Mouse (Mus musculus) thymus, postnatal 10 days (tissue): Measurements from ENCODE around the gene Mettl1.

Source experiments
- DNase-seq, 2 experiments: peaks; one replicate each; pipeline ENCODE4 v3.0.0; 2021; ENCODE audit warnings: low spot score in 2 of 2

The Mettl1 gene

DNA sequence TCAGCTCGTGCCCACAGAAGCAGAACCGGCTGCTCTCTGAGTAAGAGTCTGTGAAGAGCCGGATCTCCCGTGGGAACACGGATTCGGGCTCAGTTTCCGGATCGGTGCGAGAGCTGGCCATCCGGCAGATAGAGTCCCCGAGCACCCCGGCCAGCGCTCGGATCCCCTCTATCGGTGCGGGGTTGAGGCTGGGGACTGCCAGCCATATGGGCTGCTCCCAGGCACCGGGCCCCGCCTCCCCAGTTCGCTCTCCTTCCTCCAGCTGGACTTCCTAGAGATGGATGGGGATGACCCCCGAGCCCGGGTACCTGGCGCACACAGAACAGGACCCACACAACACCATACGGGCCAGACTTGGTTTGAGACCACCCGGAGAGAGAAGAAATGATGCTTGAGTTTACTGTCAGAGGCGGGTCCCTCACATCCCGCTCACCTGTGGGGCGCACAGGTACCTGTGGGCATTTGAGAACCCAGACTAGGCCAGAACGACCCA, at the start of gene Mettl1, which contains the start of gene Eef1akmt3:
Mettl1 (plus strand) TSS at position 141 of the 493 bp plus-strand sequence.
Eef1akmt3 (minus strand) TSS at position 240 of the 493 bp plus-strand sequence.
- no peak for DNase-seq

DNA sequence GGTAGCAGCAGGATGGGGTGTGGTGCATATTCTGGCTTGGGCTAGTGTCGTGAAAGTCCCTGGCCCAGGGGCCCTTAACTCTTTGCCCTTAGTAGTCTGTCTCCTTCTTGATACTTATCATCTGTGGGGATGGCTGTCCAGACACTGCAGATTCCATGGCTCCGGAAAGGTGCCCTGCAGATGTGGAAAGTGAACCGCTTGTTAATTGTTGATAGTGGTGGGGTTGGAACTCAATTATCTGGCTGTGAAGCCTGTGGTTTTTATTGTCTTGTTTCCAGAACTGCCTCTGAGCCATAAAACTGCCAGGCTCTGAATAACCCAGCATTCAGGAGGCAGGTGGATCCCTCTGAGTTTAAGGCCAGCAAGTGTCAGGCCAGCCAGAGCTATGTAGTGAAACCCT, 49.5 kb upstream of the Mettl1 start:
- DNase-seq = no peak

DNA sequence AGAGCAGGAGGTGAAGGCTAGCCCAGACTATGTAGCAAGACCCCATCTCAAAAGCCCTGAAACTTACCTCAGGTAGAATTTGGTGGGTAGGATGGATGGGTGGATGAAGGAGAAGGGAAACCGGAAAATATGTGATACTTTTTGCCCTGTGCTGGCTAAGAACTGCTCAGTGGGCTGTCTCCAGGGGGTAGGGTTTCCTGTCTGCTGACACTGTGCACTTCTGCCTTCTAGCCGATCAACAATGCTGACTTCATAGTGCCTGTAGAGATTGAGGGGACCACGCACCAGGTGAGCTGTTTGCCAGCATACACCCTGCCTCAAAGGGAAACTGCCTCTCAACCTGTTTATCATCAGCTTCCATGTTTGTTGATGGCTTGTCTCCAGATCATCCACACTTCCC, 47.6 kb upstream of the Mettl1 start:
- DNase-seq = no peak

DNA sequence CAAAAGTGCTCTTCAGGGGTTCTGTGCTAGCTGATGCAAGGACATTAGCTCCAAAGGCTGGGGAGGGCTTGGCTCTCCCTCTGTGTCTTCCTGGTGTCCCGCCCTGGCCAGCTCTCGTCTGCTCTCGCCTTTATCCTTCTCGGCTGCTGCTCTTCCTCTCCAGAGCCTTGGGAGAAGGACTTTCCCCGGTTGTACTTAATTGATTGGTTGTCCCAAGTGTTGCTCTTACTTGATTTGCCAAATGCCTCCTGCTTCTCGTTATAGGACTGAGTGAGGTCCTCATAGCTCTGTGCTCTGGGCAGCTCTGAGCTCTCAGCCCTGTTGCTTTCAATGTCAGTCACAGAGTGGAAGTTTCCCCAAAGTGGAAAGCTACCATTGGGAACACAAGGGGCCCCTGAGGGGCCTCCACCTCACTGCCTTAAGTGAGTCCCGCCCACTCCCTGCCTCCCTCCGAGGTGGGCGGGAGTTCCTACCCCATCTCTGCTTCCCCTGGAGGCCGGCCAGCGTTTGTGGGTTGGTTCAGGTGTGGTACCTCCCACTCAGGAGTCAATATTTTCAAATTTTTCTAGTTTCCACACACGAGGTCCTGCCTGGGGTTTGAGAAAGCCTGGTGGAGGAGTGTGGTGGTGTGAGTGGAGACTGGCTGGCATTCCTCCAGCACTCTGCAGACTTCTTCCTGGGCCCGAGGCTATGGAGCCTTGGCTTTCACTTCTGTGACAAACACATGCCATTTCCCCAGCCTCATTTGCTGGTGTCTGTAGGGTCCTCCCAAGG, 43.7 kb upstream of the Mettl1 start:
- DNase-seq = no peak

DNA sequence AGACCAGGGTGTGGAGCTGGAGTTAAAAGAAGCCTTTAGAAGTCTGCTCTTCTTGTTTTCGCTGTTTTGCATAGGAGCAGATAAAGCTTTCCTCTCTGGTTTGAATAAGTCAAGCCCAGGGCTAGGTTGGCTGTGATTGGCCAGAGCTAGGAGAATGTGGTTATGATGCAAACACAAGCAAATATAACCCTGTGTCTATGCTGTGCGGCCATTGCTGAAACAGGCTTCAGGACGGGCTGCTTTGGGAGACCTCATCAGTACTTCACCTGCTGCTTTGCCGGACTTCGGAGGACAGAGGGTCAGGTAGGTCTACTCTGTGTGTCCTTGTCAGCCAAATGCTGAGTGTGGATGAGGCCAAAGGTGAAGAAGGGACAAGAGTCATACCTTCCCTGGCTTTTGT, 40.7 kb upstream of the Mettl1 start, which contains the start of gene Avil:
Avil (plus strand) TSS at position 181 of the 400 bp plus-strand sequence.
- no peak for DNase-seq

DNA sequence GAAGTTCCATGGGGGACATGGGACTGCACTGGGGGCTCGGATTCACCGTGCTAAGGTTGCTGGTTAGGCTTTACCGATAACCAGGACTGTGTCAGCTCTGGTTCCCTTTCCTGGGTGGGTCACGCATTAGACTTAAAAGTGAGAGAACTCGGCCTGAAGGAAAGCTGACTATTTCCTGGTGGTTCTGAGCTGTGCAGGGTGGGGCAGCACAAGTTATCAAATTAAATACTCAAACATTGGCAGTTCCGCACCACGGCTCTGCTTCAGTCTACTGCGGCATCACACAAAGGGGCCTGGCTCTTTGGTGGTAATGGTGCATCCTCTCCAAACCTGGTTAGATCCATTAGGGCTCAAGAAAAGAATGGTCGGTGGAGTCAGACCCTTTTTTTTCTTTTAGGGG, 39.9 kb upstream of the Mettl1 start:
- DNase-seq = no peak

DNA sequence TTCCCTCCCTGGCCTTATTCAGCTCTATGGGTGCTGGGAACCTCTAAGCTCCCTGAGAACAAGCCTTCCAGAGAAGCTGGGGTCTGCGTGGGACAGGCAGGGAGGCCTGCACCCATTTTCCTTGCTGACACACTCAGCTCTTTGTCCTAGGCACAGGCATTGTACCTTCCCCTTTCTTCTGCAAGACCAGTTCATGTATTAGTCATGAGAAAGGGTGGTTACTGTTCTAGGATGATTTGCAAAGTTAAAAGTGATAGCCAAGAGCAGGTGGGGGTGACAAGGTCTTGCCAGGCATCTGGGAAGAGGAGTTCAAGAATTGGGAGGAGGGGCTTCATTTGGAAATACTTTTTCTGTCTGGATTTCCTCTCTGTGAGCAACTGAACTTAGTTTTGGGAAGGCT, 39.2 kb upstream of the Mettl1 start:
- no peak for DNase-seq

DNA sequence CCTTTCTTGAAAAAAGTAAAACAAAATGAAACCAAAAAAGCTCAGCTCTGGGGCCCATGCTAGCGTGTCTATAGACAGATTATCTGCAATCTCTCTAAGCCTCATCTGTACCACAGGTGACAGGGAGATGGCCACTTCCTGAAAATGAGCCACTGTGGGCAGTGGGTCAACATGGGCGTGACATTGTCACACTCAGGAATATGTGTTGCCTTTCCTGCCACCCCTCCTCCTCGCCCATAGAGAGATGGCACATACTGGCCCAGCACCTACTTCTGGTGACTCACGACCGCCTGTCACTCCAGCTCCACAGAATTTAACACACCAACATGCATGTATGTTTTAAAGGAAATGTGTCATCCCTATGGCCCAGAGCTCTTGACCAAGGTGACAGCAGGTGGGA, 38.4 kb upstream of the Mettl1 start:
- no peak for DNase-seq

DNA sequence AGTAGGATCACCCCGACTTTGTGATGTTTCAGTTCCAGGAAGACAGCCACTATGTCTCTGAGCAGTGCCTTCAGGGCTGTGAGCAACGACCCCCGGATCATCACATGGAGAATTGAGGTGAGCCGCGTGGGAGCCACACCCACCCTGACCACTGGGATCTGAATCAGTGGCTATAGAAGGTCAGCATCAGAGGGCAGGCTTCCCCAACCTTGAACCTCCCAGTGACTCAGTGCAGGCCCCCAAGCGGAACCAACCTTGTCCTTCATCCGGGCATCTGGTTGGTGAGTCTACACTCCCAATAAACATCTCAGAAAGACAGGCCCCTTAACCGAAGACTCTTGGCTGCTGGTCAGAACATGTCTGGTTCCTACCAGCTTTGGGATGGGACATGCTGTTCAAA, 37.9 kb upstream of the Mettl1 start:
- no peak for DNase-seq

DNA sequence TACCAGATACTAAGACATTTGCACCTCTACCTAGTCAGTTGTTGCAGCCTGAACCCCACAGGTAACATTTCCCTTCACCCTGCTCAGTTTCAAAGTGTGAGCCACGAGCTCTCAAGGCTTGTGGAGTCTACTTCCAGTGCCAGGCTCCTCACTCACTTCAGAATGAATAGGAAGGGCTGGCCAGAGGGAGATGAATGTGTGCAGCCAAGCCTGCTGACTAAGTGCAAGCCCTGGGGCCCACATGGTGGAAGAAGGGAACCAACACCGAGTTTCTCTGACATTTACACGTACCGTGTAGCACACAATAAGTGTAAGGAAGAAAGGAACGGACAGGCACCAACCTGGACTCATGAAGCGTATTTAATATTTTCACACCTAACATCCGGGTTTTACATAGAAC, 37.4 kb upstream of the Mettl1 start:
- DNase-seq = no peak

DNA sequence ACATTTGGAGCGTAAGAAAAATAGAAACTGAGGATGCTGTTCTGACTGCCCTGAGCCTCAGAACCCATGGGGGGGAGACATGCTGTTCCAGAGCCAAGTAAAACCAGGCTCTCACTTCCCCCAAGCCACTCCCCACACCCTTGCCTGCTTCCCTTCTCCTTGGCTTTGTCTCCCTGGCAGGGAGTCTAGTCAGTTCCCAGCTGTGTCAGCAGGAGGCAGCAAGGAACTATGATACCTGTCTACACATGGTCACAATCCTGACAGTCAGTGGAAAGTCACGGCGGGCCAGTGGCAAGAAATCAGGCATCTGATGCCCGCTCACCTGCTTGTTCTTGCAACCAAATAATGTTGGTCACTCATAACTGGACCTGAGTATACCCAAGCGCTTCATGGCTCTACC, 24.7 kb upstream of the Mettl1 start:
- DNase-seq = no peak

DNA sequence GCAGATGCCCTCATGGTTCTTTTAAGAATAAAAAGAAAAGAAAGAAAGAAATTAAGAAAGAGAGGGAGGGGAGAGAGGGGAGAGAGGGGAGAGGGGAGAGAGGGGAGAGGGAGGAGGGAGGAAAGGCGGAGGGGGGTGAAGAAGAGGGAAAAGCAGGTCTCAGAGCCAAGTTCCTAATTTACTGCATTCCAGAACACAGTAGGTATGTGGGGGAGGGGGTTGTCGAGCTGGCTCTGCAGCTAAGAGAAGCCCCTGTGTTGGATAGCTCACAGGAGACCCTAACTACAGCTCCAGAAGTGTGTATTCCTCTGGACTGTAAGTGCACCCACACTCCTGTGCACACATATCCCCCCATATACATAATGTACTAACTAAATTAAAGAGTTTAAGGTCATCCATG, 24.1 kb upstream of the Mettl1 start:
- DNase-seq = no peak

DNA sequence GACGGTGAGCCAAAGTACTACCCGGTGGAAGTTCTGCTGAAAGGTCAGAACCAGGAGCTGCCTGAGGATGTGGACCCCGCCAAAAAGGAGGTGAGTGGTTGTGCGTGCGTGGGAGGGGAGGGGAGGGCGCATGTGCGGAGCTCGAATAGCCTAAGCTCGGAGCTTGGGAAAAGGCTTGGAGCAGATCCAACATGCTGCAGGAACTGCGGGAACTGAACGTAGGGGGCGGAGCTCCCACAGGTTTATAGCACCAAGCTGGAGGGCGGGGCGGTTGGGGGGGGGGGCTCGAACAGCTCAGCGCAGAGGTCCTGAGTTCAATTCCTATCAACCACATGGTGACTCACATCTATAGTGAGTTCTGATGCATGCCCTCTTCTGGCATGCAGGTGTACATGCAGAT, 22.8 kb upstream of the Mettl1 start:
- no peak for DNase-seq

DNA sequence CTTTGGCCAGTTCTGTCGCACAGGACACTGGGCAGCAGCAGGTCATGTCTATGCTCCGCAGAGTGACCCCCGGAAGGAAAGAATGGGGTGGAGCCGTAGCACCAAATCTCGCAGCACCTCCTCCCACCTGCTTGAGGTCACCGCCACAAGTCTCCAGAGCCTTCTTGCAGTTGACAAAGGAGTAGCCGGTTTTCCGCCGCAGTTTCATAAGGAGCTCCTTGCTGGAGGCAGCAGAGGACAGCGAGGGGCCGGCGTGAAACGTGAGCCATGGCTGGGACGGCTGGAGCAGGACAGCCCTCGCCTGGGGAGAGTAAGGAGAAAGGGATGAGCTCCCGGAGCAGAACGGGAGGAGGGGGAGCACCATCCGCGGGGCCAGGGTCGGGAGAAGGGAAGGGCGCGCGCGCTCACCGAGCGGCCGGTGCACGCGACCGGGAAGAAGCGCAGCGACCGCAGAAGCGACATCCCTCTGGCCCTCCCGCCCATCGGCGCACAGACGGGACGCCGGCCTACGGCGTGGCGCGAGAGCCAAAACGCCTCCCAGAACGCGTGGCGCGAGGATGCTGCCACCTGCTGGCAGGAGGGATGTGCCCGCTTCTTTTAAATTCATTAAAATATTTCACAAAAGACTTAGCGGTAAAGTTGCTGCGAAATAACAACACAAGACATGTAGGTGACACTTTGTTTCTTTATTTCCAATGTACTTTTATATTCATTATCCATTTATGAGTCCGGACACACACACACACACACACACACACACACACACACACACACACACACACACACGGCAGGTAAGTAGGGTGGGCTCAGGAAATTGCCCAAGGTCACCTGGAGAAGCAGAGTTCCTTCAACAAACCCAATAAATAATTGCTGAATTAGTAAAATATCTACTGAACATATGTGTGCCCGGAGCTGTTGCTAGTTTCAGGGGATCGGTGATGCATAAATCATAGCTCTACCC, 10.6 kb upstream of the Mettl1 start, which contains the start of gene Tsfm:
Tsfm (minus strand) TSS at position 505 of the 961 bp plus-strand sequence.
- DNase-seq = peak; percentile 84 to 94

DNA sequence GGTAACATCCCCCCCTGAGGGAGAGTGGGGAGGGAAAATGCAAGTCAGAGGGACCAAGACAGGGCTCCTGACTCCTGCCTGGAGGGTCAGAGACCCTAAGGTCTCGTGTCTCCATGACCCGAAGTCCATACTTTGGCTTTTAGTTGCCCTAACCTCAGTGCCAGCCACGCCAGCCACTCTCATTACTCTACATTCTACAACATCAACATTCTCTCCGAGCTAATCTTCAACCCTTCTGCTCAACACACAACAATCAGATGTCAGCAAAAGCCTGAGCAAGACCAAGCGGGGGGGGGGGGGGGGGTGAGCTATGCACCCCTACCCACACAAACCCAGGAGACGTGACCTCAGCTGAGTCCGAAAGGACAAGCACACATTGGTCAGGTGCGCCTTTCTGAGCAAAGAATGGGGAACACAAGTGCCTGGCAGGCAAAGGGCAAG, 7.9 kb upstream of the Mettl1 start:
- DNase-seq = no peak

DNA sequence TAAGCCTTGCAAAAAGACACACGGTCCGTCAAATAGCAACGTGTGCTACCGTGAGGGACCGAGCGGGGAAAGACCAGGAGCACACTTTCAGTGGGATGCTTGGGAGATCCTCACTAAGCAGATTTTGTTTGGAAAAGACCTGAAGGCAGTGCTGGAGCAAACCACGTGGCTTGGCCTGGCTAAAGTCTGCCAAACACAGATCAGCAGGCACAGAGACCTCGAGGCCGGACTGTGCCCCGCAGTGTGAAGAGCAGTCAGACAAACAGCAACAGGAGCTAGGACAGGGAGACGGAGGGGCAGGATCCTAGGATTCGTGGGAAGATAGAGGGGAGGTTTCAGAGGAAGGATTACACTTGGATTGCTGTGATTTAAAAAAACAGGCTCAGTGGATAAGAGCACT, 4.9 kb upstream of the Mettl1 start:
- DNase-seq = no peak

DNA sequence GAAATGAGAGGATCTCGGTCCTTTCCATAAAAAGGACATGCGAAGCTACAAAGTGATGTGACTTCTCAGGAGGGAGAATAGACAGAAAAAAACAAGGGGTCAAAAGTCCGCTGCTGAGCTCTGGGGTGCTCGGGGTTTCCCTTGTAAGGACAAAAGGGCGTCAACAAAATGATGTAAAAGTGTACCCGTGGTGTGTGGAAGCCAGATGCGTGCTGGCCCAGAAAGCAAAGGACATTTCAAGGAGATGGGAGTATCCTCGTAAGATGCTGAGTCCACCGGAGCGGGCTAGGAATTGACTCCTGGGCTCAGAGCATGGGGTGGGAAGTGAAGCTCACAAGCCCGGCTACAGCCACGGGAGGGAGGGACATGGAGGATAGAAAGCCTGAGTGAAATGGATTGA, 3.6 kb upstream of the Mettl1 start:
- DNase-seq = no peak

DNA sequence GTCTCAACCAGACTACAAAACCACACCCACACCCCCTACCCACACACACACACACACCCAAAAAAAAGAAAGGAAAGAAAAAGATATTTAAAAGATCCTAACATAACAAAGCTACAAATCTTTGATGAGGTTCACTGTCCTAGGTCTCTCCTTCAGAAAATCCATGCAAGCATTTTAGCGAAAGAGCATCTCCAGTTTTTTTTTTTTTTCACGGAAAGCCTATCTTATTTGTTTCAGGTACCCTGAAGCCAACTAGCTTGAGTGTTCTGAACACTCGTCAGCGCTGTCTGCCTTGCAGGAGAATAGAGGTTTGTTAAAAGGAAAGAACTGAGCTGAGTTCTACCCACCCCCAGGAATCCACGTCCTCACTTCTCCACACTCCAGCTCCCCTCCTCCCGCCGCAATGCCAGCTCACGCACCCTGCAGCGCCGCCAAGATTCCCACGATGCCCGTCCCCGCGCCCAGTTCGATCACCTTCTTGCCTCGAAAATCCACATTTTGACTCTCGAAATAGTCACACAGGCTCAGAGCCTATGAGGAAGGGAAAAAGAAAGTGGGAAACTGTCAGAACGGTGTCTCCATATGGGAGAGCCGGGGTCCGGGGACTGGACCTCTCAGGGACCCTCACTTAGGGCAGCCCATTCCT, 522 bp upstream of the Mettl1 start:
- DNase-seq = no peak

DNA sequence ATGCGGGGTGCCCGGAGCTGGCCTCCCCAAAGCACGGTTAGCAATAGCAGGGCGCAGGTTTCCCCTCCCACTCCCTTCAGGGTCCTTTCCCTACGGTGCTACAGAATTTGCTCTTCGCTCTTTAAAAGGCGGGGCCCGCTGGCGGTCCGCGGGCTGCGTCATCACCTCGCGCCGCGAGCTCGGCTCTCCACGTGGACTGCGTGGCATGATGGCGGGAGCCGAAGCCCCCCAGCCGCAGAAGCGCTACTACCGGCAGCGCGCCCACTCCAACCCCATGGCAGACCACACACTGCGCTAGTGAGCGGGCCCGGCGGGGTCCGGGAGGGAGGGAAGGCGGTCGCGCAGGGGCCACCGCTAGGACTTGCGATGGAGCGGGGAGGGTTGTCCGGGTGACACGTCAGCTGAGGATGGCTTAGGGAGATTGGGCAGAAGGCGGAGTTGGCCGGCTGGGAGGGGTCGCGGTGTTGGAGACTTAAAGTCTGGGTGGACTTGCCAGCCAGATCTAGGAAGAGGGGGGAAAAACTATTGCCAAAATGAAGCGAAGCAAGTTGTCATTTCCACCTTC, 642 bp downstream of the Mettl1 start:
- DNase-seq = peak; percentile 60 to 72

DNA sequence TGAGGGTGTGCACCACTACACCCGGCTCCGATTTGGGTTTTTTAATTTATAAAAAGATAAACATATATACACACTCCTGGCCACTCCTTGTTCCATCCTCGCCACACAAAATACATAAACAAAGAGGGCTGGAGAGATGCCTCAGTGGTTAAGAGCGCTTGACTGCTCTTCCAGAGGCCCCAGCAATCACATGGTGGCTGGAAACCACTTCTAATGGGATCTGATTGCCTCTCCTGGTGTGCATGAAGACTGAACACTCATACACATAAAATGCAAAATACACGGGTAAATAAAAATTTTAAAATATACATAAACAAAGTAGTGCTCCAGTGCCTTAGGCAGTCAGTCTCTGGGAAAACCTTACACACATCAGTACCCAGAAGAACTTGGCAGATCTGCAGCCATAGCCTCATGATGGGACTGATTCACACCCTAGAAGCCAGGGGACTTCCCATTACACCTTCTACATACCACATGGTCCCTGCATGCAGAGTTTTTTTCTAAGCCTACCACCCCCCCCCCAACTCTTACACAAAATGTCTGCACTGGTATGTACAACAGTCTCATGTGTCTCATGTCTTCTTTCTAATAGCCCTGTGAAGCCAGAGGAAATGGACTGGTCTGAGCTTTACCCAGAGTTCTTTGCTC, 1.4 kb downstream of the Mettl1 start:
- DNase-seq = no peak

DNA sequence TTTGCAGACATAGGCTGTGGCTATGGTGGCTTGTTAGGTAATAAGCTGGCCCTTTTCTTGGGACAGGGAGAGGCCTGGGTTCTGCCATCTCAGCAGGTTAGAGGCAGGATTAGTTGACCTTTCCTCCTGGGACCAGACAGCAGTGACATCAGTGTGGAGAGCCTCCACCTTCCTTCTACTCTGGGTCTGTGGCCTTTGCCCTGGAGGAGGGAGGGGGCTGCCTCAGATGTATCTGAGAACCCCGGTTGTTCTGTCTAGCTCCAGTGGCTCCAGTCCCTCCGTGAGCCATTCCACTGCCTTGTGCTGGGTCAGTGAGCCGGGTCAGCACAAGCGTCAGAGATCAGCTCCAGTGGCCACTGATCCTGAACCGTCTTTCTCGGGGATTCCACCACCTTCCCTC, 2.0 kb downstream of the Mettl1 start:
- DNase-seq = no peak
